ENCODE assay signal across 8 mouse cellular contexts in the genomic region with DNA sequence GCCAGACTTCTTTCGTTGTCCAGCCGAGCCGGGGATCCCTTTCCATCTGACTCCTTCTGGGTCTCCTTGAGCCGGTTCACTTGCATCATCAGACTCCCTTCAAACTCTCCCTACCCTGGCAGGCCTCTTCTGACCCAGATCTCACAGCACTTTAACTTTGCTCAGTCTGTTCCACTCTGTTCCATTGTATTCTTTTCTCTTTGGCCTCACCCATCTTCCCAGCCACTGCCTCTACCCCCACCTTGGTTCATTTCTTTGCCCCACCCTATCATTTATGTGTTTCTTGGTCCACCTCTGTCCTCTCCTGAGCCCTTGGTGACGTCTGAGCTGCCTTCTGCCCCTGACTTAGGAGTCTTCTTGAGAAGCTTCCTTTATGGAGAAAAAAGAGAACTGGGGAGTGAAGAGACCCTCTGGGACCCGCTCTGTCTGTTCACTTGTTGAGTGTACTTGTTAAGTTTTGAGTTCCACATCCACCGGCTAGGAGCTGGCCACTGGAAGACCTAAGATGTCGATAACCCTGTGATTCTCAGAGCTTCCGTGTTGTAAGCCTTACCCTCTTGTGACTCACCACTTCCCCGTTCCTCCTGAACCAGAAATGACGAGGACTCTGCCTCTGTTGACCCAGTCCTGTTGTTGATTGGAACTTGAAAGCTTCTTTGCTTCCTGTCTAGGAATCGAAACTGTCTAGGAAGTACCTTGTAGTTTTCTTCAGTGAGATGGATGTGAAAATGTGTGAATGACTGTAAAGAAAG. TPM values are rescaled to one million over a fixed set of nuclear protein-coding genes. Genes with fewer than 3 reads are reported as not detected.
DNase-seq lines count a peak whose midpoint lies in the region; ATAC-seq and TF ChIP-seq lines count a peak whose summit lies in the region.

No protein-coding gene starts in this region.

- H3K27ac ChIP-seq in cortical plate, adult 2 months (ENCODE audit: insufficient read depth, low read length): peak overlapping the region; percentile 6; the same call in 1 of the 2 replicates
- peak overlapping the region; percentile 89 for H3K27ac ChIP-seq in heart, embryonic 16.5 days (ENCODE audit: low read length)
- H3K27ac ChIP-seq in stomach, embryonic 16.5 days (ENCODE audit: low read length): peak overlapping the region; percentile 95

- 3% methylated on average over 12 of the region's 12 CpGs for WGBS in heart, embryonic 16.5 days
- 2% methylated on average over 12 of the region's 12 CpGs for WGBS in stomach, embryonic 16.5 days

- H3K4me1 ChIP-seq in cortical plate, adult 2 months (ENCODE audit: control insufficient read depth, insufficient read depth, low read length): peaks cover 13% of the 10 kb centered on the region
- peaks cover 20% of the 10 kb centered on the region for H3K4me1 ChIP-seq in heart, embryonic 16.5 days (ENCODE audit: control insufficient read depth, insufficient read depth, low read length)
- peaks cover 22% of the 10 kb centered on the region for H3K4me1 ChIP-seq in stomach, embryonic 16.5 days (ENCODE audit: control insufficient read depth, insufficient read depth, low read length)

- TF ChIP-seq CTCF in cortical plate, adult 2 months (IDR thresholded peaks at IDR 0.05; ENCODE audit: extremely low read depth, insufficient read depth, low read length): no peak

- TF ChIP-seq POLR2A in cortical plate, adult 2 months (IDR thresholded peaks at IDR 0.05; ENCODE audit: extremely low read depth, insufficient read depth, low read length): no peak

- peak overlapping the region; percentile 93 for H3K9ac ChIP-seq in heart, embryonic 16.5 days (ENCODE audit: low read length)
- H3K9ac ChIP-seq in stomach, embryonic 16.5 days (ENCODE audit: low read length): peak overlapping the region; percentile 96

- H3K4me3 ChIP-seq in cortical plate, adult 2 months (ENCODE audit: insufficient read depth, low read length): peak overlapping the region; percentile 77
- H3K4me3 ChIP-seq in heart, embryonic 16.5 days (ENCODE audit: low read length): peak overlapping the region; percentile 85
- peak overlapping the region; percentile 90 for H3K4me3 ChIP-seq in stomach, embryonic 16.5 days (replicated peaks; ENCODE audit: low read length)

- no peaks in the 10 kb centered on the region for H3K27me3 ChIP-seq in heart, embryonic 16.5 days (ENCODE audit: control insufficient read depth, insufficient read depth, low read length)
- no peaks in the 10 kb centered on the region for H3K27me3 ChIP-seq in stomach, embryonic 16.5 days (ENCODE audit: control insufficient read depth, insufficient read depth, low read length)

- peak; percentile 23 for DNase-seq in kidney, adult 18-20 months
- DNase-seq in kidney, adult 11 months: no peak
- peak; percentile 34 to 59 for DNase-seq in kidney, postnatal 36 days
- no peak for DNase-seq in left cerebral cortex, adult 8-10 months (ENCODE audit: low spot score in 2 of 2)

- H3K4me2 ChIP-seq in heart, embryonic 16.5 days (ENCODE audit: low read depth, low read length): peak overlapping the region; percentile 76
- peak overlapping the region; percentile 85 for H3K4me2 ChIP-seq in stomach, embryonic 16.5 days (ENCODE audit: low read depth, low read length)

- peaks cover 5% of the 10 kb centered on the region; the same call in 1 of the 2 replicates for H3K36me3 ChIP-seq in heart, embryonic 16.5 days (ENCODE audit: control insufficient read depth, insufficient read depth)
- no peaks in the 10 kb centered on the region for H3K36me3 ChIP-seq in stomach, embryonic 16.5 days (ENCODE audit: control insufficient read depth, insufficient read depth, low read length)

- H3K9me3 ChIP-seq in heart, embryonic 16.5 days (replicated peaks; ENCODE audit: control insufficient read depth, low read length): no peaks in the 10 kb centered on the region
- H3K9me3 ChIP-seq in stomach, embryonic 16.5 days (replicated peaks; ENCODE audit: control insufficient read depth, low read length): no peaks in the 10 kb centered on the region

- no peak for ATAC-seq in heart, embryonic 16.5 days (replicated peaks; ENCODE audit: extremely low read depth, insufficient read depth, low FRiP score)
- peak; percentile 51 for ATAC-seq in megakaryocyte-erythroid progenitor cell, adult 5-6 weeks (replicated peaks; ENCODE audit: low FRiP score, low TSS enrichment, poor library complexity, severe bottlenecking)
- ATAC-seq in stomach, embryonic 16.5 days (ENCODE audit: insufficient read depth, low FRiP score): peak; percentile 31; the same call in 1 of the 2 replicates

RNA-seq across cellular contexts. Expression of a gene that starts 6.2 kb away (rescaled TPM):
- 297 and 298 TPM in 2 replicates for polyA plus RNA-seq in cortical plate, adult 2 months (2012; rRNA removed)
- 22.5 and 23.0 TPM in 2 replicates for polyA plus RNA-seq in heart, embryonic 16.5 days (2015; fragmentation: Nextera tagmentation; extraction: Ambion mirVana)
- 79.5 and 118 TPM in 2 replicates for total RNA-seq in megakaryocyte-erythroid progenitor cell, adult 5-6 weeks (2014; fragmentation: Nextera tagmentation)
- 95.1 and 99.0 TPM in 2 replicates for total RNA-seq in megakaryocyte-erythroid progenitor cell, adult 5-6 weeks (2017)
- polyA plus RNA-seq in stomach, embryonic 16.5 days (2015; fragmentation: Nextera tagmentation; extraction: Ambion mirVana): 20.7 and 23.6 TPM in 2 replicates
- 100 to 1,000 TPM; 201 to 231 (median 219) TPM for total RNA-seq in left cerebral cortex, adult 8-10 months (2022)

RNA-seq across cellular contexts. Expression of a gene that starts 44.4 kb away (rescaled TPM):
- 0.26 TPM in 1 of 2 replicates, not detected in the other for polyA plus RNA-seq in cortical plate, adult 2 months (2012; rRNA removed)
- polyA plus RNA-seq in heart, embryonic 16.5 days (2015; fragmentation: Nextera tagmentation; extraction: Ambion mirVana): not detected in 2 replicates
- not detected in 2 replicates for total RNA-seq in megakaryocyte-erythroid progenitor cell, adult 5-6 weeks (2014; fragmentation: Nextera tagmentation)
- not detected in 2 replicates for total RNA-seq in megakaryocyte-erythroid progenitor cell, adult 5-6 weeks (2017)
- not detected in 2 replicates for polyA plus RNA-seq in stomach, embryonic 16.5 days (2015; fragmentation: Nextera tagmentation; extraction: Ambion mirVana)
- total RNA-seq in left cerebral cortex, adult 8-10 months (2022): not detected

RNA-seq across cellular contexts. Expression of a gene that starts 44.6 kb away (rescaled TPM):
- 11.4 and 11.7 TPM in 2 replicates for polyA plus RNA-seq in cortical plate, adult 2 months (2012; rRNA removed)
- polyA plus RNA-seq in heart, embryonic 16.5 days (2015; fragmentation: Nextera tagmentation; extraction: Ambion mirVana): 0.45 and 0.74 TPM in 2 replicates
- 5.1 and 7.1 TPM in 2 replicates for total RNA-seq in megakaryocyte-erythroid progenitor cell, adult 5-6 weeks (2014; fragmentation: Nextera tagmentation)
- total RNA-seq in megakaryocyte-erythroid progenitor cell, adult 5-6 weeks (2017): 0.30 and 1.1 TPM in 2 replicates
- polyA plus RNA-seq in stomach, embryonic 16.5 days (2015; fragmentation: Nextera tagmentation; extraction: Ambion mirVana): 0.34 and 0.59 TPM in 2 replicates
- 10 to 100 TPM in 3 of 4 experiments, 1 to 10 TPM in 1; 9.5 to 10.9 (median 10.2) TPM for total RNA-seq in left cerebral cortex, adult 8-10 months (2022)

RNA-seq across cellular contexts. Expression of a gene that starts 54.2 kb away (rescaled TPM):
- polyA plus RNA-seq in cortical plate, adult 2 months (2012; rRNA removed): 20.9 and 21.5 TPM in 2 replicates
- polyA plus RNA-seq in heart, embryonic 16.5 days (2015; fragmentation: Nextera tagmentation; extraction: Ambion mirVana): 28.2 and 29.5 TPM in 2 replicates
- 17.3 and 18.1 TPM in 2 replicates for total RNA-seq in megakaryocyte-erythroid progenitor cell, adult 5-6 weeks (2014; fragmentation: Nextera tagmentation)
- total RNA-seq in megakaryocyte-erythroid progenitor cell, adult 5-6 weeks (2017): 9.1 and 12.4 TPM in 2 replicates
- polyA plus RNA-seq in stomach, embryonic 16.5 days (2015; fragmentation: Nextera tagmentation; extraction: Ambion mirVana): 32.4 and 35.1 TPM in 2 replicates
- total RNA-seq in left cerebral cortex, adult 8-10 months (2022): 10 to 100 TPM; 13.2 to 15.2 (median 14.1) TPM

Comparison
In these comparisons a context has a peak if more than half of its experiments do, and no peak if none do; other contexts are left out.
1. DNase-seq: peak in kidney, adult 18-20 months (single experiment) and kidney, postnatal 36 days (2 of 2); none in kidney, adult 11 months (single experiment) and left cerebral cortex, adult 8-10 months (0 of 2).
2. H3K27ac ChIP-seq: peak in every context shown above with its lines; median percentile 95 in stomach, embryonic 16.5 days; 89 in heart, embryonic 16.5 days; 6 in cortical plate, adult 2 months.
3. RNA of a gene that starts 6.2 kb away (polyA plus RNA-seq): 297 to 298 TPM in cortical plate, adult 2 months; 20.7 to 23.6 TPM in stomach, embryonic 16.5 days and 22.5 to 23.0 TPM in heart, embryonic 16.5 days; every median in the first group is over 10 times any median in the second.
4. Peak in every context shown above with its lines, with median percentiles within 50 percentile points of each other: H3K4me3 ChIP-seq.